Mouse (Mus musculus): ENCODE data around the gene Nrtn. TPM values are rescaled to one million over a fixed set of nuclear protein-coding genes. Genes with fewer than 3 reads are reported as not detected.

The Nrtn gene
- polyA plus RNA-seq, 1 experiment from 2014 or later, result 10.5 TPM

- 65% methylated on average over 5 of the region's 5 CpGs for WGBS
- Histone ChIP-seq H3K36me3 (ENCODE audit: insufficient read depth, low read length) (peaks cover 6% of the 10 kb centered on the region; the same call in 1 of the 2 replicates), H3K4me2 (replicated peaks; ENCODE audit: low read depth, low read length) (no peak overlapping the region), H3K4me3 (ENCODE audit: low read depth, low read length) (no peak overlapping the region), H3K27ac (ENCODE audit: low read length) (no peak overlapping the region), H3K27me3 (replicated peaks; ENCODE audit: insufficient read depth, low read length) (no peaks in the 10 kb centered on the region), H3K4me1 (ENCODE audit: insufficient read depth, low read depth, low read length) (peaks cover 3% of the 10 kb centered on the region; the same call in 1 of the 2 replicates), H3K9ac (replicated peaks; ENCODE audit: low read depth) (no peak overlapping the region), H3K9me3 (ENCODE audit: low read length) (no peaks in the 10 kb centered on the region)
- TF ChIP-seq EP300 (IDR thresholded peaks at IDR 0.05), result no peak
- TF ChIP-seq CTCF (IDR thresholded peaks at IDR 0.05), result no peak
- no peak for DNase-seq (ENCODE audit: low spot score)
- ATAC-seq, result no peak
Measured at GRCm38 (mm10) chr17:56722441-56722840, 34.9 kb downstream of the Nrtn start.

- peaks cover 12% of the 10 kb centered on the region; the same call in 1 of the 2 replicates for H3K4me1 ChIP-seq (ENCODE audit: insufficient read depth, low read depth, low read length)
- peak within 1 kb of the TSS; percentile 94 for H3K9ac ChIP-seq (replicated peaks; ENCODE audit: low read depth)
- DNase-seq (ENCODE audit: low spot score) (peak; percentile 98), ATAC-seq (peak; percentile 78)
- TF ChIP-seq EP300 (IDR thresholded peaks at IDR 0.05) (peak; percentile 95), CTCF (IDR thresholded peaks at IDR 0.05) (no peak)
- peak within 1 kb of the TSS; percentile 81 for H3K4me2 ChIP-seq (replicated peaks; ENCODE audit: low read depth, low read length)
- no peaks in the 10 kb centered on the region for H3K9me3 ChIP-seq (ENCODE audit: low read length)
- WGBS, result under 1% methylated on average over 59 of the region's 59 CpGs
- H3K27me3 ChIP-seq (replicated peaks; ENCODE audit: insufficient read depth, low read length), result no peaks in the 10 kb centered on the region
- 0 out of 2 replicates have a peak, but pooled peaks cover 2% of the 10 kb centered on the region for H3K36me3 ChIP-seq (ENCODE audit: insufficient read depth, low read length)
- H3K4me3 ChIP-seq (ENCODE audit: low read depth, low read length), result peak within 1 kb of the TSS; percentile 85
- H3K27ac ChIP-seq (ENCODE audit: low read length), result peak within 1 kb of the TSS; percentile 72
Measured at GRCm38 (mm10) chr17:56717363-56718058, 39.8 kb downstream of the Nrtn start, which contains the start of the genes Ndufa11 and Vmac. Ndufa11 (plus strand) TSS chr17:56717767. Vmac (minus strand) TSS chr17:56718022.

GRCm38 (mm10) chr17:56716655-56717362, 40.5 kb downstream of the Nrtn start:
- under 1% methylated on average over 27 of the region's 55 CpGs for WGBS

GRCm38 (mm10) chr17:56715914-56716654, 41.2 kb downstream of the Nrtn start:
- Histone ChIP-seq H3K27me3 (replicated peaks; ENCODE audit: insufficient read depth, low read length) (no peaks in the 10 kb centered on the region), H3K4me3 (ENCODE audit: low read depth, low read length) (peak overlapping the region; percentile 85), H3K9me3 (ENCODE audit: low read length) (no peaks in the 10 kb centered on the region), H3K36me3 (ENCODE audit: insufficient read depth, low read length) (peaks cover 14% of the 10 kb centered on the region), H3K9ac (replicated peaks; ENCODE audit: low read depth) (peak overlapping the region; percentile 20; the same call in 1 of the 2 replicates), H3K4me1 (ENCODE audit: insufficient read depth, low read depth, low read length) (peaks cover 12% of the 10 kb centered on the region; the same call in 1 of the 2 replicates), H3K27ac (ENCODE audit: low read length) (peak overlapping the region; percentile 39; the same call in 1 of the 2 replicates), H3K4me2 (replicated peaks; ENCODE audit: low read depth, low read length) (peak overlapping the region; percentile 81)
- TF ChIP-seq CTCF (IDR thresholded peaks at IDR 0.05), result no peak
- no peak for TF ChIP-seq EP300 (IDR thresholded peaks at IDR 0.05)
- DNase-seq (ENCODE audit: low spot score), result no peak
- 23% methylated on average over 22 of the region's 22 CpGs for WGBS
- ATAC-seq, result no peak

More at GRCm38 (mm10) chr17:56716655-56717362, 40.5 kb downstream of the Nrtn start:
- TF ChIP-seq EP300 (IDR thresholded peaks at IDR 0.05) (no peak), CTCF (IDR thresholded peaks at IDR 0.05) (no peak)
- Histone ChIP-seq H3K4me1 (ENCODE audit: insufficient read depth, low read depth, low read length) (peaks cover 12% of the 10 kb centered on the region; the same call in 1 of the 2 replicates), H3K27me3 (replicated peaks; ENCODE audit: insufficient read depth, low read length) (no peaks in the 10 kb centered on the region), H3K9me3 (ENCODE audit: low read length) (no peaks in the 10 kb centered on the region), H3K4me2 (replicated peaks; ENCODE audit: low read depth, low read length) (peak overlapping the region; percentile 81), H3K9ac (replicated peaks; ENCODE audit: low read depth) (peak overlapping the region; percentile 20; the same call in 1 of the 2 replicates), H3K27ac (ENCODE audit: low read length) (peak overlapping the region; percentile 62), H3K36me3 (ENCODE audit: insufficient read depth, low read length) (peaks cover 6% of the 10 kb centered on the region), H3K4me3 (ENCODE audit: low read depth, low read length) (peak overlapping the region; percentile 85)
- ATAC-seq, result peak; percentile 92
- peak; percentile 99 for DNase-seq (ENCODE audit: low spot score)

GRCm38 (mm10) chr17:56715360-56715759, 42.0 kb downstream of the Nrtn start:
- Histone ChIP-seq H3K36me3 (ENCODE audit: insufficient read depth, low read length) (peaks cover 21% of the 10 kb centered on the region), H3K27ac (ENCODE audit: low read length) (no peak overlapping the region), H3K4me3 (ENCODE audit: low read depth, low read length) (no peak overlapping the region), H3K9ac (replicated peaks; ENCODE audit: low read depth) (no peak overlapping the region), H3K27me3 (replicated peaks; ENCODE audit: insufficient read depth, low read length) (no peaks in the 10 kb centered on the region), H3K4me1 (ENCODE audit: insufficient read depth, low read depth, low read length) (peaks cover 12% of the 10 kb centered on the region; the same call in 1 of the 2 replicates), H3K9me3 (ENCODE audit: low read length) (no peaks in the 10 kb centered on the region), H3K4me2 (replicated peaks; ENCODE audit: low read depth, low read length) (no peak overlapping the region)
- no peak for ATAC-seq
- no peak for TF ChIP-seq CTCF (IDR thresholded peaks at IDR 0.05)
- TF ChIP-seq EP300 (IDR thresholded peaks at IDR 0.05), result no peak
- 55% methylated on average over 11 of the region's 11 CpGs for WGBS
- DNase-seq (ENCODE audit: low spot score), result no peak

All from lung, postnatal 0 days (tissue).